Mouse (Mus musculus): ENCODE results near the gene Hic2. TPM values are rescaled to one million over a fixed set of nuclear protein-coding genes. Genes with fewer than 3 reads are reported as not detected.

Hic2 gene
- polyA plus RNA-seq, 1 experiment = 0.13 TPM

DNA sequence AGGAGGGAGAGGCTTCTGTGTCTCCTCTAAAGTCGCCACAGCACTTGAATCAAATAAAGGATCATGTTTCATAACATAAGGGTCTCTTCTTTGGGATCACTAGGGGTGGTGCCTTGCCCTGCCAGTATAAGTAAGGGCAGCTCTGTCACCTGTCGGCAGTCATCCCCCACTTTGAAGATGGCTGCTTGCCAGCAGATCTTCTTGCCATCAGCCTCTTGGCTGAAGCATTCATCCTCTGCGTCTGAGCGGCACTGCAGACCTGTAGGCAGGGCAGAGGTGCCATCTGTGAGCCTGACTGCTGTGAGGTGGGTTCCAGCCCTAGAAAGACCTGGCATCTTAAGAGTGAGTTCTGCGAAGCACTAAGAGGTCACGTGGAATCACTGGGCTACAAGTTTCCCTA is 49.8 kb downstream of the Hic2 start:
- no peak for TF ChIP-seq GATA1 (IDR thresholded peaks at IDR 0.05; ENCODE audit: low read length)
- TF ChIP-seq TAL1 (IDR thresholded peaks at IDR 0.05; ENCODE audit: low read length) = no peak
- H3K27me3 ChIP-seq (ENCODE audit: control insufficient read depth) = peaks cover 10% of the 10 kb centered on the region
- H3K4me1 ChIP-seq (ENCODE audit: control insufficient read depth) = peaks cover 5% of the 10 kb centered on the region; the same call in 1 of the 2 replicates
- H3K36me3 ChIP-seq (ENCODE audit: control insufficient read depth) = peaks cover 75% of the 10 kb centered on the region
- no peaks in the 10 kb centered on the region for H3K9me3 ChIP-seq (ENCODE audit: control insufficient read depth, low read length)
- H3K4me3 ChIP-seq (replicated peaks) = no peak overlapping the region

DNA sequence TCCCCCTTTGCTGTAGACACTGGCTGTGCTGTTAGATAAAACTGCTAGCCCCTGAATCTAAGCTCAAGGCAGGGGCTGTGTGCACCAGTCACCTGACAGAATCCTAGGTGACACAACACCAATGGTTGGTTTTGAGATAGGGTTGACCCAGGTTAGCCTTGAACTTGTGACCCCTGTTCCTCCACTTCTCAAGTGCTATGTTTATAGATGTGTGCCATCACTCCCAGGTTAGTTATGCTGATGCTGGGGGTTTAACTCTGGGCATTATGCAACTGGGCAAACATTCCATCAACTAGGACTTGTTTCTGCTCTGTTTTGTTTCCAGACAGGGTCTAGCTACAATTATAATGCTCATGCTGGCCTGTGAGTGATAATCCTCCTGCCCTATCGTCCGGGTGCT is 53.7 kb downstream of the Hic2 start:
- H3K36me3 ChIP-seq (ENCODE audit: control insufficient read depth) = peaks cover 72% of the 10 kb centered on the region
- no peaks in the 10 kb centered on the region for H3K9me3 ChIP-seq (ENCODE audit: control insufficient read depth, low read length)
- H3K27me3 ChIP-seq (ENCODE audit: control insufficient read depth) = no peaks in the 10 kb centered on the region
- no peak overlapping the region for H3K4me3 ChIP-seq (replicated peaks)
- TF ChIP-seq TAL1 (IDR thresholded peaks at IDR 0.05; ENCODE audit: low read length) (no peak), GATA1 (IDR thresholded peaks at IDR 0.05; ENCODE audit: low read length) (no peak)
- peaks cover under 1% of the 10 kb centered on the region; the same call in 1 of the 2 replicates for H3K4me1 ChIP-seq (ENCODE audit: control insufficient read depth)

DNA sequence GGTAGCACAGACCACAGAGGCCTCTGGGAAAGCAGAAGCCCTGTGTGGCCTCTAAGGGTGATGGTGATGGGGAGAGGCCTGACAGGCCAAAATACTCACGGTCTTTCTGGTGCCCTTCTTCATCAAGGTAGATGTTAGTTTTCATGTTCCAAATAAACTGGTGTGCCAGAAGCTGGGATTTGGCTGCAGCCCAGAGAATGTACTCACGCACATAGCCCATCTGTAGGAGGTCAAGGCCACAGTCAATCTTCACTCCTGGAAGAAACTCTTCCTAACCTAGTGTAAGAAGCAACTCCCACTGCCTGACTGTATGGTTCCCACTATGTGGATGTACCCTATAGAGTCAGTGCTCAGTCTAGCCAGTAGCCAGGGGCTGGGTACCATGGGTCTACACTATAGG is 57.6 kb downstream of the Hic2 start:
- H3K4me1 ChIP-seq (ENCODE audit: control insufficient read depth) = no peaks in the 10 kb centered on the region
- peaks cover 66% of the 10 kb centered on the region for H3K36me3 ChIP-seq (ENCODE audit: control insufficient read depth)
- H3K4me3 ChIP-seq (replicated peaks) = no peak overlapping the region
- TF ChIP-seq TAL1 (IDR thresholded peaks at IDR 0.05; ENCODE audit: low read length) = no peak
- TF ChIP-seq GATA1 (IDR thresholded peaks at IDR 0.05; ENCODE audit: low read length) = no peak
- no peaks in the 10 kb centered on the region for H3K27me3 ChIP-seq (ENCODE audit: control insufficient read depth)
- no peaks in the 10 kb centered on the region for H3K9me3 ChIP-seq (ENCODE audit: control insufficient read depth, low read length)

DNA sequence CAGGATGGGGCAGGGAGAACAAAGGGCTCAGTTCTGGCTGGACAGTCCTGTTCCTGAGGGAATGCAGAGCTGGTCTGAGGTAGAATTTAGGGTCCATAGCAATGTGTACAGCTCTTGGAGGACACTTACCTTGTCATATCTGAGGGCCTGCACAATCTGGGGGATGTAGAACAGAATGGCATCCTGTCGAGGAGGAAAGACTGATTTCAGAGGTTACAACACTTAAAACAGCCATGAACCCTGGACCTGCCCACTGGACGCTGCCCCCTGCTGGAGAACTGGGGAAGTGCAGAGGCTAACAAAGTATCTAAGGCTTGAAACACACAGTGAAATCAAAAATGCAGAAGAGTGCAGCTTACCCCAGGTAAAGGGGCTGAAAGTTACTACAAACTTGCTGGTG is 59.4 kb downstream of the Hic2 start:
- H3K4me3 ChIP-seq (replicated peaks) = no peak overlapping the region
- H3K27me3 ChIP-seq (ENCODE audit: control insufficient read depth) = no peaks in the 10 kb centered on the region
- H3K36me3 ChIP-seq (ENCODE audit: control insufficient read depth) = peaks cover 72% of the 10 kb centered on the region
- TF ChIP-seq GATA1 (IDR thresholded peaks at IDR 0.05; ENCODE audit: low read length) = no peak
- no peak for TF ChIP-seq TAL1 (IDR thresholded peaks at IDR 0.05; ENCODE audit: low read length)
- H3K4me1 ChIP-seq (ENCODE audit: control insufficient read depth) = no peaks in the 10 kb centered on the region
- no peaks in the 10 kb centered on the region for H3K9me3 ChIP-seq (ENCODE audit: control insufficient read depth, low read length)

DNA sequence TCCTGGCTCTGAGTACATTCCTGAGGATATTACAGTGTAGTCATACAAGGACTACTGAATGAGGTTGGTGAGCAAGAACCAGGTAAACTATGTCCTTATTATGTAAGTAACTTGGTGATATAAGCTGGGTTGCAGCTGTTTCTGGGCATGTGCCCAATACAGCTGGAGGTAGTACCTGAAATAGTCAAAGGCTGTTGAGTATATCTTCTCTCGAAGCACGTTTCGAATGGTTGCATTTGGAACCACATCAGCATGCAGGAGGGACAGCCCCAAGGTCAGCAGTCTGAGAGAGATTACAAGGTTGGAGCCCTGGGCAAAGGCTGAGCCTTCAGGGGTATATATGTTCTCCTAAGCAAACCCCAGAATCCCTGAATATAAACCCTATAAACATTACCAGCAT is 67.4 kb downstream of the Hic2 start:
- no peaks in the 10 kb centered on the region; the same call in 1 of the 2 replicates for H3K4me1 ChIP-seq (ENCODE audit: control insufficient read depth)
- H3K4me3 ChIP-seq (replicated peaks) = no peak overlapping the region
- no peaks in the 10 kb centered on the region for H3K27me3 ChIP-seq (ENCODE audit: control insufficient read depth)
- TF ChIP-seq TAL1 (IDR thresholded peaks at IDR 0.05; ENCODE audit: low read length) (no peak), GATA1 (IDR thresholded peaks at IDR 0.05; ENCODE audit: low read length) (no peak)
- H3K36me3 ChIP-seq (ENCODE audit: control insufficient read depth) = peaks cover 80% of the 10 kb centered on the region
- no peaks in the 10 kb centered on the region for H3K9me3 ChIP-seq (ENCODE audit: control insufficient read depth, low read length)

DNA sequence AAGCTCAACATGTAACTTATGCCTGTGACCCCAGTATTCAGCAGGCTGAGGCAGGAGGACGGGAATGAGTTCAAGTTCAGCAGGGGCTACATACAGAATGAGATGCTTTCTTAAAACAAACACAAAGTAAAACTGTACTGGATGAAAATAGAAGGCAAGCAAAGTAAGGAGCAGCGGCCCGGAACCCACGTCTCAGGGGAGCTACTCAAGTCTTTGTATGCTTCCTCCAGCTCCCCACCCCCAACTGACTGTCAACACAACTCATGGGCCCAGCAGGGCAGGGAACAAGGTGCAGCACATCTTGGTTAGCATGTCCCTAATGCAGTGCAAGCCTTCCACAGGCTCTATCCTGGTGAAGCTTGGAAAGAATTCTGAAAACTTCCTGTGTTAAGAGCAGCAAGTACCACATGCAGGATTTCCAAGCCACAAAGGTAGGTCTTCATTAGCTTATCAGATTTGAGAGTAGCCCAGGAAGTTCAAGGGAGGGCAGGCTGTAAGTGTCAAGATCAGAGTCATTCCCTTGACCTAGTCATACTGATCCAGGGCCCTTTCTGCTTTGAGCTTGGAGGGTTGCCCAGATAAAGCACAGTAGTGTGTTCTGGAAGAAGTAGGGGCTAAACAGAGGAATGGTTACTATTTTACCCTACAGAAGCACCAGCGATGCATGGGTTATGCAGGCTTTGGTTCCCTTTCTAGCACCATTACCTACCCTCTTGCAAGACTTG is 70.3 kb downstream of the Hic2 start:
- H3K27me3 ChIP-seq (ENCODE audit: control insufficient read depth) = no peaks in the 10 kb centered on the region
- no peaks in the 10 kb centered on the region; the same call in 1 of the 2 replicates for H3K4me1 ChIP-seq (ENCODE audit: control insufficient read depth)
- H3K4me3 ChIP-seq (replicated peaks) = no peak overlapping the region
- H3K36me3 ChIP-seq (ENCODE audit: control insufficient read depth) = peaks cover 80% of the 10 kb centered on the region
- no peaks in the 10 kb centered on the region for H3K9me3 ChIP-seq (ENCODE audit: control insufficient read depth, low read length)
- TF ChIP-seq TAL1 (IDR thresholded peaks at IDR 0.05; ENCODE audit: low read length) = no peak
- no peak for TF ChIP-seq GATA1 (IDR thresholded peaks at IDR 0.05; ENCODE audit: low read length)

DNA sequence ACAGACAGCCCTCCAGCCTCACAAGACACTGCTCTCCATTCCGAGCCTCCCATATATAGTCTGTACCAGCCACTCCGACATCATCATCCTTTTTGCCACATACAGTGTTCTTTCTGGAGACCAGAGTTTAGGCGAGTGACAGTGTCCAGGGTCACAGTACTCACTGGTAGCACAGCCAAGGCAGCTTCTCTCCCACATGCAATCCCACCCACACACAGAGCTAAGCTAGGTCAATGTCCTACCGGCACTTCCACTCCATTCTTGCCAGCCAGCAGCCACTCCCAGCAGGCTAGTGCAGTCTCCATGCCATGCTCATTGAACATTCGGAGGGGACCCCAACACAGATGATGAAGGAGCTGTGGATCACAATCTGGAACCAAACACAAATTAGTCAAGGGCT is 74.1 kb downstream of the Hic2 start:
- Histone ChIP-seq H3K27me3 (ENCODE audit: control insufficient read depth) (no peaks in the 10 kb centered on the region), H3K9me3 (ENCODE audit: control insufficient read depth, low read length) (no peaks in the 10 kb centered on the region), H3K4me1 (ENCODE audit: control insufficient read depth) (no peaks in the 10 kb centered on the region), H3K36me3 (ENCODE audit: control insufficient read depth) (peaks cover 69% of the 10 kb centered on the region), H3K4me3 (replicated peaks) (no peak overlapping the region)
- TF ChIP-seq TAL1 (IDR thresholded peaks at IDR 0.05; ENCODE audit: low read length) (no peak), GATA1 (IDR thresholded peaks at IDR 0.05; ENCODE audit: low read length) (no peak)

DNA sequence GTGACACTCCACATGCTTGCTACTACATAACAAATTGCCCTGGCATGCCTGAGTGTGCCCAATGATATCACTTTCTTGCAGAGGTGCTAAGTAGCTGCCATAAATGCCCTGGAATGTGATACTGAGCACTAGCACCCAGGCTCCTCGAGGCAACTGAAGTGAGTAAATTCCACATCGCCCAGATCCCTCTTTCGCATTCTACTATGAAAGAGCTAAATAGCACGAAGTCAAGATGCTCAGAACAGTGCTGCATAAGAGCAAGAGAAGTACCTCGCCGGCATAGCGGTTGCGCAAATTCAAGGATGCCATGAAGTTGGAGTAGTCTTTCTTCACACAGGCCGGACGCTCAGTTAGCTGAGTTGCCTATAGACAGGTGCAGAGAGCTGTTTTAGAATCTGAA is 75.7 kb downstream of the Hic2 start:
- TF ChIP-seq GATA1 (IDR thresholded peaks at IDR 0.05; ENCODE audit: low read length) (no peak), TAL1 (IDR thresholded peaks at IDR 0.05; ENCODE audit: low read length) (no peak)
- Histone ChIP-seq H3K27me3 (ENCODE audit: control insufficient read depth) (no peaks in the 10 kb centered on the region), H3K36me3 (ENCODE audit: control insufficient read depth) (peaks cover 66% of the 10 kb centered on the region), H3K4me1 (ENCODE audit: control insufficient read depth) (no peaks in the 10 kb centered on the region), H3K9me3 (ENCODE audit: control insufficient read depth, low read length) (no peaks in the 10 kb centered on the region), H3K4me3 (replicated peaks) (no peak overlapping the region)

DNA sequence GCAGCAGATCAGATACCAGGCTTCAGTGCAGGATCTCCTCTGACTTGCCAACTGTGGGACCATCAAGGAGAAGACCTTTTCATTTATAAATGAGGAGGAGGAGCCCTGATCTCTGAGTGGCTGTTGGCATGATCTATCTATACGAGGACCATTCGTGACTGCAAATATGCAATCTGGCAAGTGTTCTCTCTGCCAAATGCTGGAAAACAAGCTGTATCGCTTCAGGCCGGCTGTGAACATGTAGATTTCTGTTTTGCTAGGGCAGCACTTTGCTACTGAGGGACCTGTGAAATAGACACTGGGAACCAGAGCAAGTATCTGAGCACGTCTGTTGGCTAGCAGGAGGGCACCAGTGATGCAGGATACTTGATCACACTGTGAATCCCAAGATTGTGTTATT is 79.2 kb downstream of the Hic2 start:
- no peak for TF ChIP-seq GATA1 (IDR thresholded peaks at IDR 0.05; ENCODE audit: low read length)
- TF ChIP-seq TAL1 (IDR thresholded peaks at IDR 0.05; ENCODE audit: low read length) = no peak
- H3K4me3 ChIP-seq (replicated peaks) = no peak overlapping the region
- H3K4me1 ChIP-seq (ENCODE audit: control insufficient read depth) = no peaks in the 10 kb centered on the region
- H3K36me3 ChIP-seq (ENCODE audit: control insufficient read depth) = peaks cover 63% of the 10 kb centered on the region
- H3K9me3 ChIP-seq (ENCODE audit: control insufficient read depth, low read length) = no peaks in the 10 kb centered on the region
- H3K27me3 ChIP-seq (ENCODE audit: control insufficient read depth) = no peaks in the 10 kb centered on the region

Other genes with a start within 250 kb of the Hic2 start
- 0.10 TPM in 1 of 2 replicates, not detected in the other for gene Ypel1, start 163.9 kb upstream of the Hic2 start, polyA plus RNA-seq (2012)
- gene Ppil2, start 122.3 kb upstream of the Hic2 start, polyA plus RNA-seq (2012) = 10.4 and 11.9 TPM in 2 replicates
- 3.3 and 5.0 TPM in 2 replicates for gene 2610318N02Rik, start 108.4 kb upstream of the Hic2 start, polyA plus RNA-seq (2012)
- 8.8 and 9.0 TPM in 2 replicates for gene Sdf2l1, start 101.2 kb upstream of the Hic2 start, polyA plus RNA-seq (2012)
- gene Ydjc, start 89.0 kb upstream of the Hic2 start, polyA plus RNA-seq (2012) = 0.28 and 0.46 TPM in 2 replicates
- 0.02 and 0.03 TPM in 2 replicates for gene Ccdc116, start 86.3 kb upstream of the Hic2 start, polyA plus RNA-seq (2012)
- 11.7 and 11.9 TPM in 2 replicates for gene Ube2l3, start 30.9 kb upstream of the Hic2 start, polyA plus RNA-seq (2012)
- gene Rimbp3, start 25.0 kb upstream of the Hic2 start, polyA plus RNA-seq (2012) = not detected in 2 replicates
- 0.08 and 0.20 TPM in 2 replicates for gene Tmem191c, start 42.5 kb downstream of the Hic2 start, polyA plus RNA-seq (2012)
- gene Serpind1, start 97.8 kb downstream of the Hic2 start, polyA plus RNA-seq (2012) = 0.03 TPM in 1 of 2 replicates, not detected in the other
- gene Snap29, start 172.4 kb downstream of the Hic2 start, polyA plus RNA-seq (2012) = 0.49 and 0.66 TPM in 2 replicates
- gene Pi4ka, start 172.7 kb downstream of the Hic2 start, polyA plus RNA-seq (2012) = 0.79 and 1.9 TPM in 2 replicates
- gene Crkl, start 218.4 kb downstream of the Hic2 start, polyA plus RNA-seq (2012) = 0.84 and 0.88 TPM in 2 replicates